Mouse (Mus musculus) midbrain, embryonic 15.5 days (tissue): Measurements from ENCODE around the gene Nutm1. TPM values are rescaled to one million over a fixed set of nuclear protein-coding genes. Genes with fewer than 3 reads are reported as not detected.

ENCODE experiments used
- ATAC-seq: fragments of 200-750 bp; cut with Nextera tagmentation; replicated peaks from 2 replicates; pipeline ENCODE4 v1.8.0; 2017; ENCODE audit warnings: moderate TSS enrichment
- H3K27ac ChIP-seq: fragments of 300-500 bp; sonication (generic); 2 replicates; pipeline ENCODE4 v1.5.1; 2015; ENCODE audit warnings: mild to moderate bottlenecking, inconsistent platforms
- H3K27me3 ChIP-seq: fragments of 300-500 bp; sonication (generic); replicated peaks from 2 replicates; pipeline ENCODE4 v1.6.1; 2015; ENCODE audit warnings: inconsistent platforms
- H3K36me3 ChIP-seq: fragments of 300-500 bp; sonication (generic); replicated peaks from 2 replicates; pipeline ENCODE4 v1.6.1; 2015; ENCODE audit warnings: inconsistent platforms
- H3K4me1 ChIP-seq: fragments of 300-500 bp; sonication (generic); 2 replicates; pipeline ENCODE4 v1.6.1; 2015; ENCODE audit warnings: inconsistent platforms
- H3K4me2 ChIP-seq: fragments of 300-500 bp; sonication (generic); 2 replicates; pipeline ENCODE4 v1.6.1; 2015; ENCODE audit warnings: inconsistent platforms, mild to moderate bottlenecking, moderate library complexity
- H3K4me3 ChIP-seq: fragments of 300-500 bp; sonication (generic); 2 replicates; pipeline ENCODE4 v1.5.1; 2015; ENCODE audit warnings: mild to moderate bottlenecking, inconsistent platforms
- H3K9ac ChIP-seq: fragments of 300-500 bp; sonication (generic); 2 replicates; pipeline ENCODE4 v1.6.1; 2015; ENCODE audit warnings: mild to moderate bottlenecking, inconsistent platforms
- H3K9me3 ChIP-seq: fragments of 300-500 bp; sonication (generic); 2 replicates; pipeline ENCODE4 v1.6.1; 2016; ENCODE audit warnings: inconsistent platforms
- WGBS: fragments of 180-500 bp; shearing (Covaris S2); methylation state at CpG from one replicate; pipeline ENCODE4 v1.1.7; 2015; ENCODE audit warnings: mixed read lengths; 5-methylcytosine and 5-hydroxymethylcytosine counted together
- polyA plus RNA-seq: library from polyadenylated mRNA; unstranded; fragments of >200 nt; fragmentation: Nextera tagmentation; extraction: Ambion mirVana; gene quantifications from 2 replicates; pipeline ENCODE4 v1.2.1, GENCODE M21; 2015

Gene Nutm1
- polyA plus RNA-seq, 1 experiment from 2014 or later, result not detected

GRCm38 (mm10) chr2:112249780-112250453 lies 9.2 kb downstream of the Nutm1 start:
- 93% methylated on average over 10 of the region's 10 CpGs for WGBS
- H3K9ac ChIP-seq, result no peak overlapping the region

DNA sequence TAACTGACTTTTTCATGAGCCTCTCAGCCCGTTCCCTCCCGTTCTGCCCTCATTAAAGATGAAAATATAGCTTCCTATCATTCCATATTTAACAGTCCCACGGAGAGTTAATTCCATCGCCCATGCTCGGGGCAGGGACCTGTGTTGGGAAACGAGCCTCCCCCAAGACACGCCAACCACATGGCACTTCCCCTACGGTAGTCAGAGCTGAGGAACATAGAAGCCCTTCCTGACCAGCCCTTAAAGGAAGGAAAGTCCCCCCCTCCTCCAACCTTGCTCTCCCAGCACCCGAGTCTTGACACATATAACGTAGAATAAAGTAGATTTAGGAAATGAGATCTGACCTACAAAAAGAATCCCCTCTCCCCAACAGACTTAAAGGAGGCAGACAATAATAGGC lies 11.8 kb downstream of the Nutm1 start:
- H3K9ac ChIP-seq, result no peak overlapping the region
- H3K36me3 ChIP-seq, result peaks cover 25% of the 10 kb centered on the region
- 83% methylated on average over 10 of the region's 10 CpGs for WGBS
- no peak overlapping the region for H3K27ac ChIP-seq
- no peak overlapping the region for H3K4me3 ChIP-seq
- H3K4me2 ChIP-seq, result no peak overlapping the region
- H3K4me1 ChIP-seq, result no peaks in the 10 kb centered on the region
- no peaks in the 10 kb centered on the region for H3K27me3 ChIP-seq
- H3K9me3 ChIP-seq, result no peaks in the 10 kb centered on the region
- ATAC-seq, result no peak

More at GRCm38 (mm10) chr2:112249780-112250453, 9.2 kb downstream of the Nutm1 start:
- H3K36me3 ChIP-seq, result peaks cover 10% of the 10 kb centered on the region
- no peaks in the 10 kb centered on the region for H3K4me1 ChIP-seq
- no peak overlapping the region for H3K4me3 ChIP-seq
- H3K27me3 ChIP-seq, result no peaks in the 10 kb centered on the region
- H3K4me2 ChIP-seq, result no peak overlapping the region
- no peak for ATAC-seq
- H3K9me3 ChIP-seq, result no peaks in the 10 kb centered on the region
- H3K27ac ChIP-seq, result no peak overlapping the region

GRCm38 (mm10) chr2:112246193-112246592 lies 12.9 kb downstream of the Nutm1 start:
- H3K27ac ChIP-seq, result no peak overlapping the region
- no peak overlapping the region for H3K9ac ChIP-seq
- H3K4me3 ChIP-seq, result no peak overlapping the region
- peaks cover 2% of the 10 kb centered on the region for H3K4me1 ChIP-seq
- WGBS, result 91% methylated on average over 6 of the region's 6 CpGs
- H3K27me3 ChIP-seq, result no peaks in the 10 kb centered on the region
- no peaks in the 10 kb centered on the region for H3K9me3 ChIP-seq
- no peak overlapping the region for H3K4me2 ChIP-seq
- H3K36me3 ChIP-seq, result peaks cover 25% of the 10 kb centered on the region
- no peak for ATAC-seq

GRCm38 (mm10) chr2:112245307-112245706 lies 13.8 kb downstream of the Nutm1 start:
- Histone ChIP-seq H3K9me3 (no peaks in the 10 kb centered on the region), H3K27me3 (no peaks in the 10 kb centered on the region), H3K4me1 (peaks cover 11% of the 10 kb centered on the region), H3K9ac (no peak overlapping the region), H3K27ac (no peak overlapping the region), H3K4me2 (no peak overlapping the region), H3K4me3 (no peak overlapping the region), H3K36me3 (peaks cover 25% of the 10 kb centered on the region)
- WGBS, result 92% methylated on average over 5 of the region's 5 CpGs
- ATAC-seq, result no peak

GRCm38 (mm10) chr2:112241787-112242186 lies 17.3 kb downstream of the Nutm1 start:
- H3K27ac ChIP-seq, result no peak overlapping the region
- no peak overlapping the region for H3K4me2 ChIP-seq
- no peak for ATAC-seq
- no peak overlapping the region for H3K9ac ChIP-seq
- H3K4me1 ChIP-seq, result peaks cover 14% of the 10 kb centered on the region
- 85% methylated on average over 14 of the region's 14 CpGs for WGBS
- H3K4me3 ChIP-seq, result no peak overlapping the region
- H3K9me3 ChIP-seq, result no peaks in the 10 kb centered on the region
- peaks cover 25% of the 10 kb centered on the region for H3K36me3 ChIP-seq
- peaks cover 3% of the 10 kb centered on the region; the same call in 1 of the 2 replicates for H3K27me3 ChIP-seq

GRCm38 (mm10) chr2:112239935-112240721 lies 19.0 kb downstream of the Nutm1 start:
- under 1% methylated on average over 28 of the region's 28 CpGs for WGBS
- Histone ChIP-seq H3K27me3 (peaks cover 3% of the 10 kb centered on the region; the same call in 1 of the 2 replicates), H3K4me2 (peak overlapping the region; percentile 87), H3K4me3 (peak overlapping the region; percentile 77), H3K27ac (peak overlapping the region; percentile 97), H3K4me1 (peaks cover 14% of the 10 kb centered on the region), H3K36me3 (peaks cover 15% of the 10 kb centered on the region; the same call in 1 of the 2 replicates), H3K9ac (peak overlapping the region; percentile 85), H3K9me3 (no peaks in the 10 kb centered on the region)
- peak; percentile 79 for ATAC-seq

DNA sequence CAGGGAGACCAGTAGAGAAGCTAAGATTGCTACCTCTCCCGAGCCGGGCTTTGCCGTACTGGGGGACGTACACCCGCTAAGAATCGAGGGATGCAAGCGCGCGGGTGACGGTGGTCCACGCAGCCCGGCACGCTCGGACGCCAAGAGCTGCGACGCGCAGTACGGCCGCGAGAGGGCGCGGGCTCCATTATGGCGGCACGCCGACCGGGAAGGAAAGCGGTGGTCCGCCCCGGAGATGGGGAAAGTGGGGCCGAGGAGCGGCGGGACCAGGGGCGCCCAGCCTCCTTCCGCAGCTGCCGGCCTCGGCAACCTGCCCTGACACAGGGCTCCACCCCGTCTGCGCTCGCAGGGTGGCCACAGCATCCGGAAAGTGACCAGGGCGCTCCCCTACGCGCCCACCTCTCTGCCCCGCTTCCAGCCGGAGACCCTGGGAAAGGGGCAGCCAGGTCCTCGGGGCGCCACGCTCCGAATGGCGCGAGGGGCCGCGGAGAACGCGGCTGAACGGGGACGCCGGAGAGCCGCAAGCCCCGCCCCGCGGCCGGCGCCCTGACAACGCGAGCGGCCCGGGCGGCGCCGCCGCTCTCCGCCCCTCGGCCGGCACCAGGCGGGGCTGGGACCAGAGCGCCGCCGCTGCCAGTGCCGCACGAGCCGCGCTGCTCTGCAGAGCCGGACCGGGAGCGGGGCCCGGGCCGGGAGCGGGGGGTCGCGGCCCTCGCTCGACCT lies 19.7 kb downstream of the Nutm1 start, which contains the start of gene Lpcat4:
Lpcat4 (plus strand) TSS at position 257 of the 723 bp plus-strand sequence.
- peak; percentile 92 for ATAC-seq
- H3K9ac ChIP-seq, result peak within 1 kb of the TSS; percentile 85

GRCm38 (mm10) chr2:112238006-112238405 lies 21.1 kb downstream of the Nutm1 start:
- Histone ChIP-seq H3K27me3 (peaks cover 3% of the 10 kb centered on the region; the same call in 1 of the 2 replicates), H3K9me3 (no peaks in the 10 kb centered on the region), H3K4me3 (no peak overlapping the region), H3K27ac (no peak overlapping the region), H3K9ac (no peak overlapping the region), H3K36me3 (0 out of 2 replicates have a peak, but pooled peaks cover under 1% of the 10 kb centered on the region), H3K4me1 (peaks cover 14% of the 10 kb centered on the region), H3K4me2 (no peak overlapping the region)
- WGBS, result 11% methylated on average over 4 of the region's 4 CpGs
- no peak for ATAC-seq

More for the DNA sequence above, 19.7 kb downstream of the Nutm1 start, which contains the start of gene Lpcat4:
- H3K27ac ChIP-seq, result peak within 1 kb of the TSS; percentile 97
- under 1% methylated on average over 92 of the region's 94 CpGs for WGBS
- peaks cover 14% of the 10 kb centered on the region for H3K4me1 ChIP-seq
- H3K4me3 ChIP-seq, result peak within 1 kb of the TSS; percentile 77
- H3K27me3 ChIP-seq, result peaks cover 3% of the 10 kb centered on the region; the same call in 1 of the 2 replicates
- no peaks in the 10 kb centered on the region for H3K9me3 ChIP-seq
- peaks cover 13% of the 10 kb centered on the region; the same call in 1 of the 2 replicates for H3K36me3 ChIP-seq
- peak within 1 kb of the TSS; percentile 87 for H3K4me2 ChIP-seq

GRCm38 (mm10) chr2:112236620-112237019 lies 22.5 kb downstream of the Nutm1 start:
- H3K27ac ChIP-seq, result no peak overlapping the region
- no peaks in the 10 kb centered on the region for H3K36me3 ChIP-seq
- H3K9ac ChIP-seq, result no peak overlapping the region
- no peak for ATAC-seq
- WGBS, result 80% methylated on average over 2 of the region's 2 CpGs
- no peak overlapping the region for H3K4me2 ChIP-seq
- no peaks in the 10 kb centered on the region for H3K9me3 ChIP-seq
- peaks cover 3% of the 10 kb centered on the region; the same call in 1 of the 2 replicates for H3K27me3 ChIP-seq
- no peak overlapping the region for H3K4me3 ChIP-seq
- peaks cover 14% of the 10 kb centered on the region for H3K4me1 ChIP-seq

- Histone ChIP-seq H3K4me2 (no peak overlapping the region), H3K27me3 (no peaks in the 10 kb centered on the region), H3K27ac (no peak overlapping the region), H3K4me3 (no peak overlapping the region), H3K36me3 (no peaks in the 10 kb centered on the region), H3K4me1 (no peaks in the 10 kb centered on the region), H3K9me3 (no peaks in the 10 kb centered on the region), H3K9ac (no peak overlapping the region)
- WGBS, result 89% methylated on average over 1 of the region's 1 CpGs
- ATAC-seq, result no peak
Measured at GRCm38 (mm10) chr2:112232623-112233022, 26.5 kb downstream of the Nutm1 start.

GRCm38 (mm10) chr2:112224356-112224755 lies 34.7 kb downstream of the Nutm1 start:
- ATAC-seq, result no peak
- H3K36me3 ChIP-seq, result no peaks in the 10 kb centered on the region
- H3K27me3 ChIP-seq, result no peaks in the 10 kb centered on the region
- no peak overlapping the region for H3K4me3 ChIP-seq
- no peaks in the 10 kb centered on the region for H3K9me3 ChIP-seq
- 67% methylated on average over 4 of the region's 4 CpGs for WGBS
- no peak overlapping the region for H3K27ac ChIP-seq
- H3K4me1 ChIP-seq, result no peaks in the 10 kb centered on the region
- H3K9ac ChIP-seq, result no peak overlapping the region
- H3K4me2 ChIP-seq, result no peak overlapping the region

DNA sequence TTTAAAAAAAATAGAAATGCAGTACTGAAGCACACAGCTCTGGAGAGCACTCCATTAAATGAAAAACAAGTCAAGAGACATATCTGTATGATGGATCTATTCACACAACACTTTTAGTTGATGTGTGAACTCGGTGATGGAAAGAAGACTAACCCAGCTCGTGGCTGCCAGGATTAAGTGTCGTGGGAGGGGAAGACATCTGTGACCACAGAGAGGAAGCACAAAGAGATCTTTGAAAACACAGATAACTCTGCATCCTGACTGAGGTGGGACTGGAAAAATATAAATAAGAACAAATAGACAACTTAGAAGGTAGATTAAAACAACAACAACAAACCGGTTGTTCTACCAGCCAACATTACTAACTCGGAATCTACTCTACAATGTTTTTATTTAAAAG lies 36.5 kb downstream of the Nutm1 start:
- no peaks in the 10 kb centered on the region for H3K9me3 ChIP-seq
- H3K4me1 ChIP-seq, result no peaks in the 10 kb centered on the region
- no peak overlapping the region for H3K27ac ChIP-seq
- 75% methylated on average over 5 of the region's 5 CpGs for WGBS
- no peak overlapping the region for H3K4me2 ChIP-seq
- no peak overlapping the region for H3K4me3 ChIP-seq
- no peaks in the 10 kb centered on the region for H3K36me3 ChIP-seq
- ATAC-seq, result no peak
- no peaks in the 10 kb centered on the region for H3K27me3 ChIP-seq
- H3K9ac ChIP-seq, result no peak overlapping the region
